Mouse (Mus musculus): ENCODE measurements around the gene 1700057G04Rik.

GRCm38 (mm10) chr9:92293560-92294548 is 15.3 kb upstream of the 1700057G04Rik start:
- TF ChIP-seq CTCF (IDR thresholded peaks at IDR 0.05; ENCODE audit: low read depth, low read length) (no peak), POLR2A (IDR thresholded peaks at IDR 0.05; ENCODE audit: extremely low read depth, insufficient read depth, low read length) (no peak)

Measured in liver, adult 2 months (tissue).